Mouse (Mus musculus): ENCODE results near the gene Gpatch4.

Gene Gpatch4

DNA sequence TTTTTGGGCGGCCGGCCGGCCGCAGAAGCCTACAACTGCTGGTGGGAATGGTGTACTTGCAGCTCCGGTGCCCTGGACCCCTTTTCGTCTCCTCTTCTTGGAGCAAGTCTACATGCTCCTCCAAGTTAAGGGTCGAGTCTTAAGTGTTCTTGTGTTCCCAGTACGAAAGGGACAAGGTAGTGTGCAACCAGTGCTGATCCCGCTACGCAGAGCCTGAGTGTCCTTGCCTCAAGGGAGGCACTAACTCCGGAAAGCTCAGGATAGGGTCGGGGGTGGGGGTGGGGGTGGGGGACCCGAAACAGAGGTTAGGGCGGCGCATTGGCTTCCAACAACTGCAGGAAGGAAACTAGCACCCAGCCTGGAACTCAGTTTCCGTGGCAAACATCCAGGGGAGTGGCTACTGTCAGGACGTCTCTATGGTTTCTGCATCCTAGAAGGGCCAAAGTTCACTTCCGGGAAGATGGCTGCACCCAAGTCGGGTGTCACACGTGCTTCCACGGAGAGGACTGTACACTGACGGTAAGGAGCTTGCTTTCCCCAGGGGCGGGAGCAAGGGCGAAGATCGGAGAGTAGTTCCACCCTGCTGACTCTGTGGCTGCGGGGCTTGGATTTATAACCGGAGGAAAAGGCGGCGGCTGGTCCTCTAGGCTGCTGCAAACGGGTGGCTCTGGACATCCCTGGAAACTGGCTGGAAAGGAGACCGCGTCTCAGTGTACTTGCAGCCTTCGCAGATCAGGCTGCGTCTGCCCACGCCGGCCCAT, at the start of gene Gpatch4:
Gene Gpatch4 (plus strand): TSS at position 448 of the 761 bp plus-strand sequence.
- peak; percentile 97 for DNase-seq (ENCODE audit: low read depth, low spot score)

DNA sequence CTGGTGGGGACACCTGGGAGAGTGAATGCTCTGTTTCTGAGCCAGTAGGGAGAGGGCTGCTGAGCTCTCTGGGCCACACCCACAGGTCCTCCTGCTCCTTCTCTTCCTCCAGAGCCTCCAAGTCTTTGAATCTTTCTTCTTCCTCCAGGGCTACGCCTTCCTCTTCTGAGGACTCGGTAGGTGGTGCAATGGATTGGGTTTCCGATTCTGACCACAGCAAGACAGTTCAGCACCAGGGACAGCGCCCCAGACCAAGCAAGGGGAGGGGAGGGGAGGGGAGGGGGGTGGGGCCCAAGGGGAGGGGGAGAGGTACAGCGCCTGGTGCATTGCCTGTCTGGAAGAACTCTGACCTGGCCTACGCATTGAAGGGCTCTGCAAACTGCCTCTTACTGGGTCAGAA, 49.5 kb upstream of the Gpatch4 start:
- DNase-seq (ENCODE audit: low read depth, low spot score): peak; percentile 52

DNA sequence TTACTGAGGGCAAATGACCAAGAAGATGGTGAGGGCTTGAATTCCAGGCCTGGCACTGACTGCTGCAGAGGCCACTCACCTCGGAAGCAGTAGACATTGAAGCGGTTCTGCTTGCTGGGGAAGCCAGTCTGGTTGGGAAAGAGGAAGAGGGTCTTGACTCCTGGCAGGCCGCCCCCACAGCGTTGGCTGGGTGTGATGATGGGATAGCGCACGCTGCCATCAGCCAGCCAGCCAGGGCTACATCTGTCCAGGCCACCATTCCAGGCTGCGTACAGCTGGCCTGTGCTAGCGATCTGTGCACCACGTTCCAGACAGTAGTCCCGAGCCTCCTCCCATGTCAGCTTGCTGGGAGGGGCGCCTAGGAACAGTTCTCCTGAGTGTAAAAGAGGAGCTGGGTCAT, 47.6 kb upstream of the Gpatch4 start:
- no peak for DNase-seq (ENCODE audit: low read depth, low spot score)

DNA sequence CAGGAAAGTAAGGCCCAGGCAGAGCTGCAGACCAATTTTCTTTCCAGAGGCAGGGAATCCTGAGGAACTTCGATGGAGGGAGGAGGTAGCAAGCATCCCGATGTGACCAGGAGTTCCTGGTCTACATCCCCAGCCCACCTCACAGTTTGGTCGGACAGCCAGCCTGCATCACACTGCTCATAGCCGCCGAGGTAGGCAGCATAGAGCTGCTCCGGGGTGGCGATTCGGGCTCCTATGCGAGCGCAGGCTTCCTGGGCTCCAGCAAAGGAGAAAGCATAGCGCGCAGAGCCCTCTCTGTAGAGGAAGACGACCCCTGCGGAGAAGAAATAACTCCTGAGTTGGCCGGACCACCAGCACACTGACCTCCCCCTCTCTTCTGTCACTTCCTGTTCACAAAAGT, 46.5 kb upstream of the Gpatch4 start:
- DNase-seq (ENCODE audit: low read depth, low spot score): no peak

DNA sequence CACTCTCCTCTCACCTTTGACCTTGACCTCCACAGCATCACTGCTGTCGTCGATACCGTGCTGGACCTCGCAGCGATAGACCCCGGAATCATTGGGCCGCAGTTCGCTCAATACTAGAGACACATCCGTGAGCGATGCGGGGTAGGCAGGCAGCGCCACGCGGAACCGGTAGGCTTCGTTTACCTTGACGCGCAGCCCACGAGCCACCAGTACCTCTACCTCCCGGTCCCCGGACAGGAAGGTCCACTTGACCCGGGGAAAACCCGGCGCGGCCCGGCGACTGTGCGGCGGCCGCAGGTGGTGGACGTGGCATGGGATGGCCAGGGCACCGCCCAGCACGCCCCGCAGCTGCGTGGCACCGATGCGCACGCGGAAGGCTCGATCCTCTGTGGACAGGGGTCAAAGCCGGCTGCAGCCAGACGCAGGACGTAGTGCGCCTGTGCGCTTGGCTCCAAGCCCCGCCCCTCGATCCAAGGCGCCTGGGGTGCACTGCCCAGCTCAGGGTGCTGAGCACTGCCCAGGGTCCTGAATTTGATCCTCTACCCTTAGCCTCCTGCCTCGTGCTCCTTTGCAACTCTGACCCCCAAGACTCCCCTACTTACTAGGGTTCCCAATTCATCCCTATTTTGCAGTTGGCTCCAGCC, 45.8 kb upstream of the Gpatch4 start:
- DNase-seq (ENCODE audit: low read depth, low spot score): no peak

DNA sequence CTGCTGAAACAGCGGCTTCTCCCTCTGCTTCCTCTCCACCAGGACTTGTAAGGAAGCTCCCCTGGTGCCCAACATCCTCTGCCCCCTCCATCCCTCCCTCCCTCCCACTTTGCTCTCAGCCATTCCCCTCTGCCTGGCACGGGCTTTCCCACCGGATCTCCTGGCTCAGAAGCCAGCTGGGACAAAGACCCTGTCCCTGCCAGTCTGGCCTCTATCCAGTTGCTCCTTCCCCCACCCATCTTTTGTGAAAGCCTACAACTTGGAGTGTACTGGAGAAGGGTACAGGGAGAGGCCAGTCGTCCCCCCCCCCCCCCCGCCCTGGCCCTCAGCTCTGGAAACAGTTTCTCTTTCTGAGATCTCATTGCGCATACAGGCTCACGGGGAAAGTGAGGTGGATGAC, 44.2 kb upstream of the Gpatch4 start:
- DNase-seq (ENCODE audit: low read depth, low spot score): no peak

DNA sequence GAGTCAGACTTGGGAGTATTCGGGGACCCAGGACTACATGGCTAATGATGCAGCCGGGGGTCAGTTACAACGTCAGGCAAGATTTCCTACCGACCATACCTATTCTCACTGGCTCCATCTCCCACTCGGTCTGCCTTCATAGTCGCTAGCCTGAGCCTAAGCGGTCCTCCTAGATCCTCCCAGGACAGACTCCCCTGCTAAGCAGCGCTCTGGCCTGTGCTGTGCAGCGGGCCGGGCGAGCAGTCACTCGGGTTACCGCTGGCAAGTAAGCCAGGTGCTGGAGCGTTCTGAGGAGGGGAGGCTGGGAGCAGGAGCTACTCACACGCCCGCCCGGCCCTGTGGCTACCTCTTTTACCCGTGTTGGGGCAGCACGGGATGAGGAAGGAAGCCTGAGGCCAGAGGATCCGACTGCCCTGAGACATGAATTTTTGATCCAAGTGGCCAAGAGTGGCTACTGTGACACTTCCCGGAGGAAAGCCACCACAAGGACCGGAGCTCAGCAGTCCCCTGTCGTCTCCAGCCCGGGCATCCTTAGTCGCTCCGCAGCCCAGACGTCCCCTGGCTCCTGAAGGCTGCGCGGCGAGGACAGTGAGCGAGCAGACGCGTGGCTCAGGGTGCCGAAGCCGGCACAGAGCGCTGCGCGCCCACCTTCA, 43.5 kb upstream of the Gpatch4 start:
- no peak for DNase-seq (ENCODE audit: low read depth, low spot score)

DNA sequence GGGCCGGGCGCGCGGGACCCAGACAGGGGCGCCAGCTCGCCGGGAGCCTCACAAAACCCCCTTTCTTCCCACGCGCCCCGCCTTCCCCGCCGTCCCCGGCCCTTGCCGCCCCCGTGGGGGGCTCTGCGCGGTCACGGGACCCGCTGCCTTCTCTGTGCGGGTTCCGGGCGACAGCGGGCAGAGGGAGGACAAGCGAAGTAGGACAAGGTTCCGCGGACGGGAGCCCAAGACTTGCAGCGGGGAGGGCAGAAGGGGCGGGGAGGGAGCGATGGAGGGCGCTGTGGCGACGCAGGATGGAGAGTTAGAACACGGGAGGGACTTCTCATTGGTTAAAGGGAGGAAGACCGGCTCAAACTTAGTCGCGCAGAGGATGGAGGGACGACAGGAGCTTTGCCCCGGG, 42.7 kb upstream of the Gpatch4 start, which contains the start of gene Bcan:
Gene Bcan (minus strand): TSS at position 50 of the 400 bp plus-strand sequence.
- no peak for DNase-seq (ENCODE audit: low read depth, low spot score)

DNA sequence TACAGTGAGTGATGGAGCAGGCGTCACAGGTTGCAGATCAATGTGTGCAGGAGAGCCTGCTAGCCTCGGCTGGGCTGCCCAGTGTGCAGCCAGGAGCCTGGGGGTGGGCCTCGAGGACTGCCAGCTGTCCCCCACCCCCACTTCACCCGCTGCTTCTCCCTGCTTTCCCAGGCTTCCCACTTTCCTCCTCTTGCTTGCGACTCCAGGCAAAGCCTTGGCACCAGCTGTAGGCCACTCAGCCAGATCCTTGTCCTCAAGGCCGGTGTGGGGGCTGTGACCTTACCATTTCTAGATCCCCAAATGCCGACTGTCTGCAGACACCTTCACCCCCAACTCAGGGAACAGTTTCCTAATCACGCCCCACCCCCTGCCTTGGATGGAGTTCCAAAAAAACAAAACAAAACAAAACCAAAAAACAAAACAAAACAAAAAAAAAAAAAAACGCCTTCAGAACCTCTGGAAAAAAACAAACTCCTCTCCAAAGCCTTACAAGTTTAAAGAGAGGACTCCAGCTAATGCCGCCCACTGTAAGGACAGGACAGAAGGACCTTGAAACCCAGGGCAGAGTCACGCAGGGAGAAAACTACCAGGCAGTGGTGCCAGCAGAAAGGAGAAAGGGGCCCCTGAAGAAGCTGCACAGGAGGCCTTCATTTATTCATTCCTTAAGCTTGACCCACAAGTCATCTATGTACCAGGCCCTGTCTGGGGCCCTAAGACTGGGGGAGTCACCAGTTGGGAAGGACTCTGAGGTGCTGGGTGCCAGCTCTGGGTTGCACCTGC, 41.9 kb upstream of the Gpatch4 start:
- no peak for DNase-seq (ENCODE audit: low read depth, low spot score)

DNA sequence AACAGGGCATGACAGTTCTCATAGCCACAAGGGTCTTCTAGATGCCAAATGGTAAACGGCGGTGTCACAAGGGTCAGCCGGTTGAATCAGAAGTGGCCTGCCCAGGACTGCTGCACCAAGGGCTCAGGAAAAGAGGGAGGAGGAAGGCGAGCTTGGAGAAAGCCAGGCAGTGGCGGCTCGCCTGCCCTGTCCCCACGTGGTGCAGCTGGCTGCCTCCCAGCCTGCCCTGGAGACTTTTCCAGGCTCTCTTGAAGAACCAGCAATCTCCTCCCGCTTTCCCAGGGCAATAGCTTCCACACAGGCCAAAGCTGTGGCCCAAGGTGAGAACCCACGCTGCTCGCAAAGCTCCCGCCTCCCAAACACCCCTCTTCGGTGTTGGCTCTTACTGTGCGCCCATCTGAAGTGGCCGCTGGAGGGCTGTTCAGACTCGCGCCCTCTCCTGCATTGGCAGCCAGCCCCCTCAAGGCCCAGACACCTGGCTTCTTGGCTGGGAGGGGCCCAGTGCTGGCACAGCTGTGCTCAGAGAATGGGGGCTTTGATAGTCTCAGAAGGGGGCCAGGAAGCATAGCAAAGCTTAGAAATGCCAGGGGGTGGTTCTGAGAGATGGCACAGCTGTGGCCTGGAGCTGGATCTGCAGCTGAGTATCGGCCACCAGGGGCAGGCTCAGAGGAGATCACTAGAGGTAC, 40.5 kb upstream of the Gpatch4 start:
- no peak for DNase-seq (ENCODE audit: low read depth, low spot score)

DNA sequence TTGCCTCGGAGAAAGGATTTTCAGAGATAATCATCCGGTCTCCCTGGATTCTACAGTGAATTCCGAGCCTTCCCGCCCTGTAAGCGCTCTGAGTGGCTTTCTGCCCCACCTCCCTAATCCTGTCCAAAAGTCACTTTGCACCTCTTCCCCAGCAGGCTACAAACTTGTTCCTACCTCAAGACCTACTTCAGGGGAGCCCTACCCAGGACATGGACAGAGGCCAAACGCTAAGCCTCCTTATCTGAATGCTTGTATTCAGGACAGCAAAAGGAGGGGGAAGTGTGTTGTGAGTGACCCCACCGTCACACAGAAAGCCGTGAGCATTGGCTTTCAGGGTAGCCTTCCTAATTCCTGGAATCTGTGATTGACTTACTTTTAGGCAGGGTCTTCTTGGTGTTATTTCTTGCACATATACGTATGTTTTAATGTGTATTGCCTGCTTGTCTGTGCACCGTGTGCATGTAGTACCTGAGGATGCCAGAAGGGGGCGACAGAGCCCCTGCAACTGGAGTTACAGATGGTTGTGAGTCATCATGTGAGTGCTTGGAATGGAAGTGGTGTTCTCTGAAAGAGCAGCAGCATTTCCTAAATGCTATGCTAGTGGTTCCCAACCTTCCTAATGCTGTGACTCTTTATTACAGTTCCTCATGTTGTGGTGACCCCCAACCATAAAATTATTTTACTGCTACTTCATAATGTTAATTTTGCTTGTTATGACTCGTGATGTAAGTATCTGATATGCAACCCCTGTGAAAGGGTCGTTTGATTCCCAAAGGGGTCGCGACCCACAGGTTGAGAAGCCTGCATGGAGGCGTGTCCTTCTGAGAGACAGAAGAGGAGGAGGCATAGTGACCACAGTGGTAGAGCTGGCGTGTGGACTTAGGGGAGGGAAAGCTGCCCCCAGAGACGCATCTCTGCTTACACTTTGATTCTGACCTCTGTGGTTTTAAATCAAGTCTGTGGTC, 36.8 kb upstream of the Gpatch4 start:
- peak; percentile 45 for DNase-seq (ENCODE audit: low read depth, low spot score)

DNA sequence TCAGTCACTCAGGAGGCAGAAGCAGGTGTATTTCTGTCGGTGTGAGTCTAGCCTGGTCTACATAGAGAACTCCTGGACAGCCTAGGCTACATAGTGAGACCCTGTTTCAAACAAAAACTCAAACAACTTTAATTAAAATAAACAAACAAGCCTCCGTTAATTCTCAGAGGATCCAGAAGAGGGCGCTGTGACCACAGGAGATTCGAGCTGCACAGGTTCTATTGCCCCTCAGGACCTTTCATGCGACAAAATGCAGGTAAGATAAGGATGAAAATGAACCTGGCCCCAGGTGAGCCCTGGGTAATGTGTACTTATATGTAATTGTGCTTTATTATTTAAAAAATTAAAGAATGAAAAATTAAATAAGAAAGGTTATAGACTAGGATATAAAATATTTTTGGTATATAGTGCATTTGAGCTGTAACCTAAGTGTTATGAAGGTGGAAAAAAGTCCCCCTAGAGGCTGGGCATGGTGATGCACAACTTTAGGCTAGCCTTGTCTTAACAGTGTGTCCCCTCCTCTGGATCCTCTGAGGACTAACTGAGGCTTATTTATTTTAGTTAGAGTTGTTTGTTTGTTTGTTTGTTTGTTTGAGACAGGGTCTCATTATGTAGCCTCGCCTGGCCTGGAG, 32.2 kb upstream of the Gpatch4 start:
- peak; percentile 70 for DNase-seq (ENCODE audit: low read depth, low spot score)

DNA sequence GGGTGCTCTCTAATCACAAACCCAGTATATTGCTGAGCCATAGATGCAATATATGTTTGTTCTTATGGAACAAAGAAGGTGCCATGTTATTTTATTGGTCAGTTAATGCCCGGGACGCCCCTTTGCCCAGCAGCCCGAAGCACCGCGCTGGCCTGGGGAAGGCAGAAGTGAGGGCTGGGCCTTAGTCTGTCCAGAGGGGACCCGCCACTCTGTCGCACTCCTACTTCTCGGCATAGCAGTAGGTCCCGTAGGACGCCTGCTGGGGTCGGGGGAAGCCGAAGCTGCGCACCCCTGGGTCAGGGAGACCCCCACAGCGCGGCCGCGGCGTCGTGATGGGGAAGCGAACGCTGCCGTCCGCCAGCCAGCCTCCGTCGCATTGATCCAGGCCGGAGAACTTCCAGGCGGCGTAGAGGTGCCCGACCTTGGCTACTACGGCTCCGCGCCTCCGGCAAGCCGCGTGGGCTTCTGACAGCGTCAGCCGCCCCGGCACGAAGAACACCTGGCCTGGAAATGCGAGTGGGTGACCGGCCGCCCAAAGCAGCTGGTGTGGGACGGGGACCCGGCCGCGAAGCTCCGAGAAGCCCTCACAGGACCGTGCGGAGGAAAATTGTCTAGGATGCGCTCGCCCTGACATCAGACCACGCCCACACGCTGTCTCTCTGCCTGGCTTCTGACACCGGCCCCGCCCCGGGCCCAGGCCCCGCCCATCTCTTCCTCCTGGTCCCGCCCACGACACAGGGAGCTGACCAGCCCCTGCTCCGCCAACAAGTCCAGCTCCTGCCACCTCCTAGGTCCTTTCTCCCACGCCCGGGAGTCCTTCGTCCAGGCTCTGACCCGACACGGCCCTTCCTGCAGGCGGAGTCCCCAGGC, 20.4 kb upstream of the Gpatch4 start:
- DNase-seq (ENCODE audit: low read depth, low spot score): peak; percentile 86

DNA sequence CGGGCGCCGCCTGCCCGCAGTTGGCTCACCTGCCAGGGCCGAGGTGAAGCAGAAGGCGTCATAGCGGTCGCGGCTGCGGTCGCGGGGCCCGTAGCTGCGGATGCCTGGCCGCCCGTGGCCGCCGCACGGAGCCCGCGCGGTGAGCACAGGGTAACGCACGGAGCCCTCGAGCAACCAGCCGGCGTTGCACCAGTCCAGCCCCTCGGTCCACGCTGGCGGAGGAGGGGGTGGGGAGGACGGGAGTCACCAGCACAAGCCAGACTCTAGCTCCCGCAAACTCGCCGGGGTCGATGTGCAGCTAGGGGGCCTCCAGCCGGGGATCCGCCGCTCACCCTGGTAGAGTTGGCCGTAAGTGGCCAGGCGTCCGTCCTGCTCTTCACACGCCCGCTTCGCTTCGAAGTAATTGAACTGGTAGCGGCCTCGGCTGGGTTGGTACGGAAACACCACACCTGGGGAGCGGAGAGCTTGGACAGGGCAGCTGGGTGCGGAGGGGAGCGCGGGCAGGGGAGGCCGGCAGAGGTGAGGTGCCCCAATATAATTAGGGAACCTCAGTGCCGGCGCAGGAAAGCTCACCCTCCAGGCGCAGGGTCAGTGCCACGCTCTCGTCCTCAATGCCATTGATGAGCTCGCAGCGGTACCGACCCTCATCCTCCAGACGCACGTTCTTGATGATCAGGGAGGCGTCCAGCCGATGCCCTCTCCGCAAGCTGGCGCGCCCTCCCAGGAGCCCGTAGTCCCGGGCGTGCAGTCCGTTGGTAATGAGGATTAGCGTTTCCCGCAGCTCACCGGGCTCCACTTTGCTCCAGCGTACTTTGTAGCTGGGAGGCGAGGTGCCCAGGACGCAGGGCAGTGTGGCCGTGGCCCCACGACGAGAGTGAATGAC, 19.5 kb upstream of the Gpatch4 start:
- DNase-seq (ENCODE audit: low read depth, low spot score): peak; percentile 26

DNA sequence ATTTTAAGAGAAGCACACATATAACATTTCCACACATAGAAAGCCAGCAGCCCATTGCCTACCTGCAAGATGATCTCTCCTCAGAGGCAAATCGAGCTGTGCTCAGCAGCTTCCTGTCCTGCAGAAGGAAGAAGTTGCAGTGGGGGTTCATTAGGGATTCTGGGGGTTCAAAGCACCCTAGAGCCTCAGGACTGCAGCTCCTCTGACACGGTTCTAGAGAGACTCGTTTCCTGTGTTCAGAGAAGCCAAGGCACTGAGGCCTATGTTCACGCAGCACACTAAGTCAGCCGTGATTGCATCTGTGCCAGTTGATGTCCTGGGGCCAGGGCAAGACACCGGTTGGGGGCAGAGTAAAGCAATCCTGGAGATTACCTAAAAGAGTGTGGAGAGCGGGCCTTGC, 16.1 kb upstream of the Gpatch4 start:
- DNase-seq (ENCODE audit: low read depth, low spot score): no peak

DNA sequence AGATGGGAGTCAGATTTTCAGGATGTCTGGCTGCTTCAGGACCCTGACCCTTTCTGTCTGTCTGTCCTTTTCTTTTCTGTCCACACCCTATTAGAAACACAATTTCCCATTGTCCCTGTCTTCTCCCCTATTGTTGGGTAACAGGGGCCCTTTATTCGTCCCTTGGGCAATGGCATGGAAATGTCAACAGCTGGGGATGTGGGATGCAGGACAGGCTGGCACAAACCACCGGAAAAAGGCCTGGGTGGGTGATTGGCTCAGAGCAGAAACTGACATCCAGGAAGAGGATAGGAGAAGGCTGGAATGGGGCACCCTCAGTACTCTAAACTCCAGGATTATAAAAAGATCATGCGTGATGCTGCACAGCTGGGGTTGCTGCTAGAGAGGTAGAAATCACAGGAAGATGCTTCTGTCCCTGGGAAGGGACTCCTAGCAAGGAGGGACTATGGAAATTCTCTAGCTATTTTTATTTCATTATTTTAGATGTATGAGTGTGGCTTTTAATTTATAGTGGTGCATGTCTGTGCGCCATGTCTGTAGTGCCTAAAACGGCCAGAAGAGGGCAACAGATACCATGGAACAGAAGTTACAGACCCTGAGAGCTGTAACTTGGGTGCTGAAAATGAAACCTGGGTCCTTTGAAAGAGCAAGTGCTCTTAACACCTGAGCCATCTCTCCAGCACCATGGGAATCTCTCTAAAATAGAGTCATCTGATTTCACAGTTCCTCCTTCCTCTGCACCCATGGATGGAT, 15.3 kb upstream of the Gpatch4 start, which contains the start of gene Hapln2:
Gene Hapln2 (minus strand): TSS at position 150 of the 753 bp plus-strand sequence.
- peak; percentile 56 for DNase-seq (ENCODE audit: low read depth, low spot score)
